Mouse (Mus musculus) testis, adult 2 months (tissue): ENCODE data around the gene Notch4.

Experiments used
- CTCF ChIP-seq: fragments of 200-500 bp; IDR thresholded peaks from 2 replicates; pipeline ENCODE4 v1.5.1; 2012; ENCODE audit warnings: low read depth, mild to moderate bottlenecking, inconsistent platforms, low read length, moderate library complexity; ENCODE audit not compliant: control insufficient read depth, insufficient read depth, insufficient replicate concordance
- POLR2A ChIP-seq: fragments of 200-500 bp; IDR thresholded peaks from 2 replicates; pipeline ENCODE4 v1.6.1; 2012; ENCODE audit warnings: low read depth, mild to moderate bottlenecking, inconsistent platforms, low read length, moderate library complexity; ENCODE audit not compliant: control insufficient read depth

DNA sequence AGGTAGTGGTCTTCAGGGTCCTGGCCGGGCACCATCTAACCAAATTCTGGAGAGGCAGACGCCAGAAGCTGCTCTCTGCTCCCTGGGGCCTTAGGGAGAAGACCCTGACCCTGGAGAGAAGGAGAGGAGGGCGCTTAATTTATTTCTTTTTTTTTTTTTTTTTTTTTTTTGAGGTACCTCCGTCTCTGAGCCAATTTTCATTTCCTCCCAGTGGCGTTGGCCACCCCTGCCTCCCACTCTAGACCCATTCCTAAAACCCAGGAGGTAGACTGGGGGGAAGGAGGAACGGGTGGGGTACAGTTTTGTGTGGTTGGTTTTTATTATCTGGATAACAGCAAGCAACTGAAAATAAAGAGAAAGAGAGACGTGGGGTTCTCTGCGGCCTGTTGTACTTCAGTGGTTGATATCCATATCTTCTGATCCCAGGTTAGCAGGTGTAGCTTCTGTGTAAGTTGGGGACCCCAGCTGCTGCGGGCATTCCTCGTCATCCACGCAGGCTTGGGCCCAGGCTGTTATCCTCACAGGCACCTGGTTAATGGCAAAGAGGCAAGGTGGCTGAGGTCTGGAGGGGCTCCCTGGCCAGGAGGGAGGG lies 49.1 kb downstream of the Notch4 start:
- TF ChIP-seq CTCF = no peak
- TF ChIP-seq POLR2A = no peak
